Mouse (Mus musculus) MEL (cell line): ENCODE results near the gene Ggnbp2.
"Not testable (repeated sequence)": the region's sequence is repeated elsewhere in the genome, so short reads cannot be mapped to it uniquely, and the experiment has no call there.

Source experiments
- CHD2 ChIP-seq: IDR thresholded peaks from 2 replicates; pipeline ENCODE4 v1.6.1; 2011; ENCODE audit warnings: low read length, improper control_type of control experiment
- CTCF ChIP-seq, 3 experiments: IDR thresholded peaks in 2 of 3; conservative IDR thresholded peaks in 1 of 3; 2 replicates each; pipeline ENCODE4 v1.5.1; 2011 to 2012; ENCODE audit warnings: low read length in 3 of 3, low read depth in 2 of 3, mild to moderate bottlenecking in 2 of 3, improper control_type of control experiment in 1 of 3, inconsistent platforms in 1 of 3, mixed read lengths in 1 of 3, moderate library complexity in 1 of 3; ENCODE audit not compliant: control insufficient read depth in 1 of 3, insufficient read depth in 1 of 3, poor library complexity in 1 of 3, severe bottlenecking in 1 of 3
- ETS1 ChIP-seq: IDR thresholded peaks from 2 replicates; pipeline ENCODE4 v1.6.1; 2012; ENCODE audit warnings: low read depth, mild to moderate bottlenecking, inconsistent platforms, low read length, improper control_type of control experiment, moderate library complexity
- GATA1 ChIP-seq: IDR thresholded peaks from 2 replicates; pipeline ENCODE4 v1.6.1; 2011; ENCODE audit warnings: low read depth, low read length, improper control_type of control experiment
- HCFC1 ChIP-seq: IDR thresholded peaks from 2 replicates; pipeline ENCODE4 v1.6.1; 2012; ENCODE audit warnings: low read depth, mild to moderate bottlenecking, inconsistent platforms, low read length, improper control_type of control experiment, moderate library complexity
- MAFK ChIP-seq: IDR thresholded peaks from 2 replicates; pipeline ENCODE4 v1.6.1; 2011; ENCODE audit warnings: low read depth, mild to moderate bottlenecking, low read length, improper control_type of control experiment, borderline replicate concordance
- MAZ ChIP-seq: IDR thresholded peaks from 2 replicates; pipeline ENCODE4 v1.6.1; 2012; ENCODE audit warnings: low read depth, mild to moderate bottlenecking, inconsistent platforms, low read length, improper control_type of control experiment
- MYC ChIP-seq: IDR thresholded peaks from 2 replicates; pipeline ENCODE4 v1.6.1; 2011; ENCODE audit warnings: low read depth, mild to moderate bottlenecking, low read length, improper control_type of control experiment, moderate library complexity
- POLR2A ChIP-seq, 2 experiments: IDR thresholded peaks; 2 replicates each; pipeline ENCODE4 v1.6.1; 2011 to 2012; ENCODE audit warnings: low read length in 2 of 2, mild to moderate bottlenecking in 2 of 2, control low read depth in 1 of 2, improper control_type of control experiment in 1 of 2, low read depth in 1 of 2, moderate library complexity in 1 of 2; ENCODE audit not compliant: control insufficient read depth in 1 of 2, insufficient read depth in 1 of 2, poor library complexity in 1 of 2
- POLR2AphosphoS2 ChIP-seq: IDR thresholded peaks from 2 replicates; pipeline ENCODE4 v1.6.1; 2011; ENCODE audit warnings: low read length, improper control_type of control experiment
- POLR2AphosphoS5 ChIP-seq: IDR thresholded peaks from 2 replicates; pipeline ENCODE4 v1.6.1; 2012; ENCODE audit warnings: low read depth, borderline replicate concordance, mild to moderate bottlenecking, inconsistent platforms, low read length, moderate library complexity, mixed read lengths
- RAD21 ChIP-seq: IDR thresholded peaks from 2 replicates; pipeline ENCODE4 v1.6.1; 2011; ENCODE audit warnings: mild to moderate bottlenecking, low read depth, low read length, improper control_type of control experiment
- TAL1 ChIP-seq: IDR thresholded peaks from 2 replicates; pipeline ENCODE4 v1.6.1; 2012; ENCODE audit warnings: mild to moderate bottlenecking, inconsistent platforms, low read length, moderate library complexity, mixed read lengths
- ZMIZ1 ChIP-seq: IDR thresholded peaks from 2 replicates; pipeline ENCODE4 v1.6.1; 2012; ENCODE audit warnings: low read depth, mild to moderate bottlenecking, inconsistent platforms, low read length, improper control_type of control experiment, moderate library complexity

DNA sequence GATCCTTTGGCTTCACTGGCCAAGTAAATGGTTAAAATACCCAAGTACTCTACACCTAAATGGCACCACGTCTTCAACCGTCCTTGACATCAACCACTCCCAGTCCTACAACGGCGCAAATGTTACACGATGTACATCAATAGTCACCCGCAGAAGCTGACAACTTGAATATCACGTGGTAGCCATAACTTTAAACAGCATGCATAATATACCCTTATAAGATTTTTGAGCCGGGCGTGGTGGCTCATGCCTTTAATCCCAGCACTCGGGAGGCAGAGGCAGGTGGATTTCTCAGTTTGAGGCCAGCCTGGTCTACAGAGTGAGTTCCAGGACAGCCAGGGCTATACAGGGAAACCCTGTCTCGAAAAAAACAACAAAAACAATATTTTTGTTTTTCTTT is 41.1 kb downstream of the Ggnbp2 start:
- not testable (repeated sequence) for TF ChIP-seq ETS1; GATA1; POLR2A (IDR thresholded peaks at IDR 0.05; ENCODE audit: control insufficient read depth in 1 of 2, insufficient read depth in 1 of 2, low read depth in 1 of 2, low read length in 2 of 2, poor library complexity in 1 of 2); MYC; POLR2AphosphoS2; CTCF (IDR thresholded peaks at IDR 0.05 in 2 of 3, conservative IDR thresholded peaks at IDR 0.05 in 1 of 3; ENCODE audit: control insufficient read depth in 1 of 3, insufficient read depth in 1 of 3, low read depth in 2 of 3, low read length in 3 of 3, poor library complexity in 1 of 3, severe bottlenecking in 1 of 3); HCFC1; MAFK; RAD21; CHD2; POLR2AphosphoS5; ZMIZ1; TAL1
- 0 out of 2 replicates have a peak, but pooled peaks have one; percentile 31 for TF ChIP-seq MAZ
